Mouse (Mus musculus) lung, adult 2 months (tissue): ENCODE data around the gene Creg1.

Source experiments
- CTCF ChIP-seq: fragments of 200-500 bp; IDR thresholded peaks from 2 replicates; pipeline ENCODE4 v1.5.1; 2011; ENCODE audit warnings: mild to moderate bottlenecking, low read length, control low read depth; ENCODE audit not compliant: insufficient read depth
- POLR2A ChIP-seq: fragments of 200-500 bp; IDR thresholded peaks from 2 replicates; pipeline ENCODE4 v1.6.1; 2011; ENCODE audit warnings: low read depth, mild to moderate bottlenecking, control low read depth, low read length, borderline replicate concordance; ENCODE audit errors: extremely low read depth

DNA sequence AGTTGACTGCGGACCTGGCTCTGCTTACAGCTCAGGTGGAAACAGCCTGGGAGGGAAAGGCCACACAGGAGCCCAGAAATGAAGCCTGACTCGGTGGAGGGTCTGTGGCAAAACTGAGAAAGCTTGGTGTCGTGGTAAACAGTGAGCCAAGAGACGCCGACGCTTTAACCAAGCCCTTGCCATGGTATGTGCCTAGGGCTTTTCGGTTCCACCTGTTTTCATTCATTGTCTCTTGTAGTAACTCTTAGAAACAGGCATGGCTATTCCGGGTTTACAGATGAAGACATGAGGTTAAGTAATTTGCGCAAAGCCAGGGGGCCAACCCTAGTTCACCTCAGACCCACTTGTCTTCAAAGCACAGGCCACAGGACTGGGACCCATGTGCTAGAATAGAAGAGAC is 1.0 kb downstream of the Creg1 start:
- no peak for TF ChIP-seq POLR2A
- TF ChIP-seq CTCF, result no peak
